Mouse (Mus musculus) liver, postnatal 0 days (tissue): ENCODE data around the gene Tpcn1.
A peak's percentile ranks its signal among the peaks of the same experiment; 100 is the strongest.

Source experiments
- CTCF ChIP-seq: sonication (generic); IDR thresholded peaks from 2 replicates; pipeline ENCODE4 v1.5.1; 2016; ENCODE audit warnings: antibody characterized with exemption, low read depth
- EP300 ChIP-seq: IDR thresholded peaks from 2 replicates; pipeline ENCODE4 v1.6.1; 2016; ENCODE audit warnings: antibody characterized with exemption, low read depth, mild to moderate bottlenecking

DNA sequence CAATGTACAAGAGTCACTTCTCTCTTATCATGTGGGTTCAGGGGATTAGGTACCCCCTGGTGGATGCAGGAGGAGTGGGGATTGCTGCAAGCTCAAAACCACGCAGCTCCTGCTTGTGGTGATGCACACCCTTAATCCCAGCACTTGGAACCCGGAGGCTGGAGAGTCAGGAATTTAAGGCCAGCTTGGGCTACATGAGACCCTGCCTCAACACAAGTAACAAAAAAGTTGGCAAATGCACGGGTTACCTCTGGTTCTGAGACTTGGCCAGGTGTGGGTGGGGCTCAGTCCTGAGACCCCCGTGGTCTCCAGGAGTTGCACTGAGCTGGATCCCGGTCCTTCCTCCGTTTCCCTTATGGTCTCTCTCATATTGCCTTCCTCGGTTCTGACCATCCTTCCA is 73.0 kb downstream of the Tpcn1 start:
- TF ChIP-seq CTCF (0 out of 2 replicates have a peak, but pooled peaks have one; percentile 9), EP300 (no peak)
